Mouse (Mus musculus): ENCODE measurements around the gene Acsbg2. TPM values are rescaled to one million over a fixed set of nuclear protein-coding genes. Genes with fewer than 3 reads are reported as not detected.
"Not testable (repeated sequence)": the region's sequence is repeated elsewhere in the genome, so short reads cannot be mapped to it uniquely, and the experiment has no call there.

Gene Acsbg2
- total RNA-seq (2021) = 0.44 and 0.64 TPM in 2 replicates
- long read RNA-seq, experiment 1, partial matches to known transcripts = 1 of 1 reads
- long read RNA-seq, experiment 1, other reads (novel, unspliced or antisense) = 0 of 1 reads
- long read RNA-seq, experiment 2, partial matches to known transcripts = 0 of 1 reads
- long read RNA-seq, experiment 2, other reads (novel, unspliced or antisense) = 1 of 1 reads

DNA sequence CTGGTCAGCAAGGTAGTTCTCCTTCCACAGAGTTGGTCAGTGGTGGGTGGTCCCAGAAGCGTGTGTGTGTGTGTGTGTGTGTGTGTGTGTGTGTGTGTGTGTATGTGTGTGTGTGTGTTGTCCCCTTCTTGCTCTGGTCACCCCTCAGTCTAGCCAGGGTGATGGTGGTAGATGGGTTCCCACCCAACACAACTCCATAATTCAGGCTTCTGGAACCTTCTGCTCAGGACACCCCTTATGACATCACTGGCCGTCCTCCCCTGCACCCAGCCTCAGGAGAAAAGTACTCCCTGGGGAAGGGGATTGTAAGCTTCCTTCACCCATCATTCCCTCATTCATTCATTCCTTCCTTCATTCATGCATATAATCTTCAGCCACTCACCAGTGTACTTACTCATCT lies at the start of gene Acsbg2:
Acsbg2 (minus strand) TSS at position 211 of the 400 bp plus-strand sequence.
- DNase-seq = no peak

DNA sequence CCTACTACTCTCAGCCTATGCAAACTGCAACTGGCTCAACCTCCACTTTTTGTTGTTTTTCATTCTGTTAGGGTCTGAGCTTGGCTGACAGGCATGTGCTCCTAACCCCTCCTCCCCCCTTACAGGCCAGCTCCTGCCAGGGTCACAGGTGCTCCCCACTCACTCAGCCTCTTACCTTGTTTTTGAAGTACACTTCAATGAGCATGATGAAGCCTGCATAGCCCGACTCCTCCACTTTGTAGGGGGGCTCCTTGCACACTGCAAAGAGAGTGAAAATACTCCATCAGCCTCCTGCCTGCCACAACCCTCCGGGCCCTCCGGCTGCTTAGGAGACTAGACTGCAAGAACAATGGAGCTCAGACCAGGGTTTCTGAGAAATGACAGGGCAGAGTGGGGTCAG lies 45.5 kb upstream of the Acsbg2 start:
- DNase-seq = no peak

DNA sequence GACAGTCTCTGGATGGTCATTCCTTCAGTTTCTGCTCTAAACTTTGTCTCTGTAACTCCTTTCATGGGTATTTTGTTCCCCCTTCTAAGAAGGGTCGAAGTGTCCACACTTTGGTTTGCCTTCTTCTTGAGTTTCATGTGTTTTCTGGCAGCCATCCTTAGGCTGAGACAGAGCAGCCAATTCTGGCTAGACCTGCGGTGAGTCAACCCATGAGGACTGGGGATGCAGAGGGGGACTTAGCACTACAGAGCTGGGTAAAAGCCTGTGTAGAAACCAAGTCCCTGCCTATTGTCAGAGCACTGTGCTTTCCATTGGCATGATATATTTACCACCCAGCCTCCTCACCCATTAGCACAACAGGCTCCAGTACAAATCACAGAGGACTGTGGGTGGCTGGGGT lies 42.9 kb upstream of the Acsbg2 start:
- DNase-seq = no peak

DNA sequence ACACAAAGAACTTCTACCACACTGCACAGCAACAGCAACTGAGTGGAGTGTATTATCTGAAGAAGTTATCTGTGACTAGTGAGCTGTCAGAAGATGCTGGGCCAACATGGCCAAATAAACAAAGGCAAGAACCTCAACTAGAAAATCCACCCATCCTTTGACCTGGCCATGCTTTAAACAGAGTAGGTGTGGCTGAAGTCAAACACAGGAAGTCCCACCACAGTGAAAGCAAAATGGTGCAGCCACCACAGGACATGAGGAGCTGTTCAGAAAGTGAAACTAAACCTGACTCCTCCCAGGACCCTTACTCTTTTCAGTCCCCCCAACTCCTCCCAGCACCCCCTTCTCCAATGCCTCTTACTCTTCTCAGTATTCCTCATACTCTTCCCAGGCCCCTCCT lies 39.2 kb upstream of the Acsbg2 start:
- no peak for DNase-seq

DNA sequence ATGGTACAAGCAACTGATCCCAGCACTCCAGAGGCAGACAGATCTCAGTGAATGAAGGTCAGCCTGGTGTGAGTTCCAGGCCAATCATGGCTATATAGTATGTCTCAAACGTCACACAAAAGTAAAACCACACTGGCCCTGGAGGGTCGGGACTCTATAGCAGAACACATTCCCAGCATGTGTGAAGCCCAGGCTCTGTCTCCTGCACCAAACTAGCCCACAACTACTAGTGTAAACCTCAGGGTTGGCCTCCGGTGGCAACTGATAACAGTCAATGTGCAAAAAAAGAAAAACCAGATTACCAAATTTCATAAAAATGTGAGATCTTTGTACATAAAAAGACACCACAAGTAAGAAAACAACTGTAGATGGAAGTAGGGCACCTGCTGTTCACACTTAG lies 38.8 kb upstream of the Acsbg2 start:
- no peak for DNase-seq

DNA sequence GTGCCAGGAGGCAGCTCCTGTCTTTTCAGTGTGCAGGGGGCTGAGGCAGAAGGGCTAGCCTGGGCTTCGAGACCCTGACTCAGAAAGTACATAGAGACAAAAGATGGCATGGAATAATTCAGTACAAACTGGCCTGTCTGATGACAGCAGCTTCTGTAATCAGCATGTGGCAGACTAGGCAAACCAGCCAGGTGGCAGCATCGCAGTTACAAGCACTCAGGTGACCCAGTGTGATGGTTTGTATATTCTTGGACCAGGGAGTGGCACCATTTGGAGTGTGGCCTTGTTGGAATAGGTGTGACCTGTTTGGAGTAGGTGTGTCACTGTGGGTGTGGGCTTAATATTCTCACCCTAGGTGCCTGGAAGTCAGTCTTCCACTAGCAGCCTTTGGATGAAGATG lies 35.5 kb upstream of the Acsbg2 start:
- DNase-seq = not testable (repeated sequence)

DNA sequence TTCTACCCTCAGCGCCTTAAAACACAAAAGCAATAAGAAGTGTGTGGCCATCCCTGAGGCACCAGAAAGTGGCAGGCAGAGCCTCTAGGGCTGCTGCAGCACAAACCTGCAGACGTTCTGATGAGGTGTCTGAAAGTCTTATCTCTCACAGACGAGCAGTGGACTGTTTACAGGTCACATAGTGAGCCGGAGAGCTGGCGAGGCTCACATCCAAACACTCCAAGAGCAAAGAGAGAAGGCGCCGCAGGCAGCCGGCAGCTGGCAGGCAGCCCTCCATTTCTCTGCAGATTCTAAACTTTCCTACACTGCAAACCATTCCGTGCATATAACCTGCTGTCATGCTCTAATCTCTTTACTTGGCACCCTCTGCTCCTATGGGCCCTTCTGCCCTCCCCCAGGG lies 33.6 kb upstream of the Acsbg2 start:
- no peak for DNase-seq

DNA sequence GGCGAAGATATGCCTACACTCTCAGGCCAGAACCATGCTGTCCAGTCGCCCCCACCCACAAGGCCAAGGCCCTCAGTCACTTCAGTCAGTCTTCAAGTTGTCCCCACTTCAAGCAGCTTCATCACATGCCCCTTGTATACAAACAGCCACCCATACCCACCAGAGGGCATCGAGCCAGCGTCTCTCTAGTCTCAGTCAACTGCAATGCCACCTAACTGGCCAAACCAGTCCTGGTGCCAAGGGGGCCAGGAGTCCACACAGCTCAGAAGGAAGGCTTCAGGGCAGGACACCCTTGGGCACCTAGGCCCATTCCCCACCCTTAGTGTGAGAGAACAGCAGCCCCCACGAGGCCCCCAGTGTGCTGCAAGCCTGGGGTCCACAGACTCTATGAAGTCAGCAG lies 32.8 kb upstream of the Acsbg2 start:
- DNase-seq = no peak

DNA sequence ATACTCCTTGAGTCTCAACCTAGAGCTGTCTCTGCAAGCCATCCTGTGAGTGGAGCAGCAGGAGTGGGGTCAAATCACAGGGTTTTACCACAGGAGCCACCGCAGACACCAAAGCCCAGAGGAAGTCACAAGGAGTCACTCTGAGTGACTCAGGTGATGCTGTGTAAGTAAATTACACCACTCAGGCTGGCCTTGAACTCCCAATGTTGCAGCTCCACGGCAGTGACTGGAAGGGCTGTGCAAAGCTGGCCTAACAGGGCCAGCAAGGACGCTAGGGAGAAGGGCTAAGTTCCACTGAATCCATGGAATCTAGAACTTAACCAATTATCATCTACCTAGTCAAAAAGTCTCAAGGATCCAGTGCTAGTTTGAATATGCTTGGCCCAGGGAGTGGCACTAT lies 31.9 kb upstream of the Acsbg2 start:
- DNase-seq = peak; percentile 49

DNA sequence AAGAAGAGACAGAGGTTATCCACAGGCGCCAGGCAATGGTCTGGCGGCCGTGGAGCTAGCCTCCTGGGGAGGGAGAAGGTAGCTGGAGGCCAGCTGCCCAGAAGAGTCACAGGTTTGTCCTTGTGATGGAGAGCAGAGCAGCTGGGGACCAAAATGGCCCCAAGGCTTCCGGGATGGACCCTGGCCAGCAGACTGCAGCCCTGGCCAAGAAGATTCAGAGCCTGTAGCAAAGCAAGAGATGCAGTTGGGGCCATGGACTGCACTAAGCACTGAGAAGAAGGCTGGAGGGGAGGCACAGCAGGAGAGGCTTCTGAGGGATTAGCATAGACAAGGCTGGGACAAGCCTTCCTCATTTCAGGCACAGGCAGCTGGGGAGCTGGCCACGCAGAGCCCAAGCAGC lies 28.5 kb upstream of the Acsbg2 start:
- peak; percentile 50 for DNase-seq

DNA sequence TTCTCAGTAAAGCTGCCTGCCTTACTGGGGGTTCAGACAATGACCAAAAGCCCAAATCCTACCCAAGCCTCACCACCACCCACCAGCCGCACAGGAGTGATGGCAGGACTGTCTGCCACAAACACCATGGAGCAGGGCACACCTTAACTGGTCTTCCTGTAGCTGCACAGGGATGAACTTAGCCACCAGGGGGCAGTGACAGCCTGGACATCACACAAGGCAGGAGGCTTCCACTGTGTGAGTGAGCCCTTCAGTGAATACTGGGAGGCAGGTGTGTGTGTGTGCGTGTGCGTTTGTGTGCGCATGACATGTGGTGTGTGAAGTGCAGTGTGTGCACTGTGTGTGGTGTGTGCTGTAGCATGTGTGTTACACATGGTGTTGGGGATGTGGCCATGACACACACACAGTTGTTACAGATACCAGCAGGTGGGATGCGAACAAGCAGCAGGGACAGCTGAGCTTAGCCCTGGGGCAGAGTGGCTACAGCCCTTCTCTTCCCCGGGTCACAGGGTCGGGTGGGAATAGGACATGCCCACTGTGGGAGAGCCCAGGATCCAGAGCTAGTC lies 23.5 kb upstream of the Acsbg2 start:
- DNase-seq = peak; percentile 90

DNA sequence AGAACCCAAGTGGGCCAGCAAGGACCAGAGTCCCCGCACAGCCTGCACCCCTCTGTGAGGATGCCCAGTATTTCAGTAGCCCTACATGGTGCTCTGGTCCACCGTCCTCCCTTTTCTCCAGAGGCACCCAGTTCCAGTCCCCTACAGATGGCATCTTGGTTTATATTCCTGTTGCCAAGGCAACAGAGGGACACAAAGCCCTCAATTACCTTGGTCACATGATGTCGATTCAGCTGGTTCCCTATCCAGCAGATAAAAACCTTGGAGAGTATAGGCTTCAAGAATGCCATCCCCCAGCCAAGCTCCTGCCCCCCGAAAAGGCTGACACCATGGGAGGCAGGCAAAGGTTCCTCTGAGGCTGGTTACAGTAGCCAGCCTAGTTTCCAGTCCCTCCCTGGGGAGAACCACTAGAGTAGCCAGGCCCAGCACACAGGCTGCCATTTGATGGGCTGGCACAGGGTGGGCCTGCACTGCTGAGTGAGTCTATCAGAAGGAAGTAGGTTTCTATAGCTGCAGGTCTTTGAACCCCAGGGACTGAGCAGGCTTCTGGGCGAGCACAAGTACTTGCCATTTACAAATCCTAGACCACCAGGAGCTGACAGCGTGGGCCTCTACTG lies 22.4 kb upstream of the Acsbg2 start:
- no peak for DNase-seq

DNA sequence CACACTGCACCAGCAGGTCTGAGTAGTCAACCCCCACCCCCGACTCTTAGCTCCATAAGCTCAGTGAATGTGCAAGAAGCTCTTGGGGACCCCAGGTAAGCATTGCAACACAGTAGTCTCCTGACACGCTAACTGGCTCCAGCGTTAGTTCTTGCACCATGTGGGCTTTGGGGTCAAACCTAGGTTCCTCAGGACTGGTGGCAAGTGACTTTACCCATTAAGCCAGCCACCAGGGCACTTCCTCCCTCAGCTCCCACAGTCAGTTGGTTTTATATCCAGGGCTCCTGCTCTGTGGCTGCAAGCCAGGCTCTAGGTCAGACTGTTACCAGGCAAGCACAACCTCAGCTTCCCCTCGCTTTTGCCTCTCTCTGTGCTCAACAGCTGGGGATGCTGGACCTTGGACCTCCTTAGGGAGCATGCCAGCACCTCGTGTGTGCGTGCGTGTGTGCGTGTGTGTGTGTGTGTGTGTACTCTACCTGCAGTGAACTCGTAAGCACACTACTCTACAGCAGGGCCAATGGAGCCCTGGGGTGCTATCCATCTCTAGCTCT lies 21.2 kb upstream of the Acsbg2 start:
- no peak for DNase-seq

DNA sequence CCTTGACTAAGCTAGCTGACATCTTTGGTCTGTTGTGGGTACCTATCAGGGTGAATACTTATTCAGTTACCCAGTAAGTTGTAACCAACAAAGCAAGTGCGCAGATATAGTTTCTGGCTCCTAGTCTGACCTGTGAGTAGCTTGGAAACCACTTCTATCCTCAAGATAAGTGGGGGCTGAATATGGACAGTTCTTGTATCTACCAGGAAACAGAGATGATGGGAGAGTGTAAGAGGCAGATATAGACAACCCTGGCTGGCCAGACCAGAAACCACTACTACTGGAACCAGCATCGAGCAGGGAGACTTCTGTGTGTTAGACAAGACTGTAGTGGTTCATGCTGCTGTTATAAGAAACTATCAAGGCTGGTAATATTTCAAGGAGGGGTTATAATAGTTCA lies 15.8 kb upstream of the Acsbg2 start:
- DNase-seq = no peak

DNA sequence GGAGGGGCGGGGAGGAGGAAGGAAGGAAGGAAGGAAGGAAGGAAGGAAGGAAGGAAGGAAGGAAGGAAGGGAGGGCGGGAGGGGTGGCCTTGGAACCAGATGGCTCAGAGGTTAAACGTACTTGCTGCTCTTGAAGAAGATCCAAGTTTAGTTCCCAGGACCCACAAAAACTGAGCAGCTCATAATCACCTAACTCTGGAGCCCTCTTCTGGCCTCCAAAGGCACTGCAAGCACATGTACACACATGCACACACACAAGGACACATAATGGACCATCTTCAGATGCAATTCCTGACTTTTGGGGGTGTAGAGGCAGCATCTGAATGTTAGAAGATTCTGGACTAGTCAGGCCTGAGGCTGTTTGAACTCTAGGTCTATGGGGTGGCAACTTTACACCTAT lies 13.8 kb upstream of the Acsbg2 start:
- no peak for DNase-seq

DNA sequence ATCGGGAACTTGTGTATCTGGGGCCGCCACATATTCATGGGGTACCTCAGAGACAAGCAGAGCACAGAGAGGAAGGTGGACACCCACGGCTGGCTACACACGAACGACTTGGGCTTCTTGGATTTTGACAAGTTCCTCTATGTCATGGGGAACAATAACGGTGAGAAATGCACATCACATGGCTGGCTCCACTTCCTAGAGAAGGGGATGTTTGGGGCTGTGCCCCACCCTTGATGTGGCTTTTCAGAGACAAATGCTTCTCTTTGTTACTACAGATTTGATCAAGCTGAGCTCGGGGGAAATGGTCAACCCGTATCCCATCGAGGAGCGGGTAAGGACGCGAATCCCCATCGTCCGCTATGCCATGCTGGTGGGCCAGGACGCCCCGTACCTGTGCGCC lies 10.6 kb upstream of the Acsbg2 start:
- DNase-seq = no peak

DNA sequence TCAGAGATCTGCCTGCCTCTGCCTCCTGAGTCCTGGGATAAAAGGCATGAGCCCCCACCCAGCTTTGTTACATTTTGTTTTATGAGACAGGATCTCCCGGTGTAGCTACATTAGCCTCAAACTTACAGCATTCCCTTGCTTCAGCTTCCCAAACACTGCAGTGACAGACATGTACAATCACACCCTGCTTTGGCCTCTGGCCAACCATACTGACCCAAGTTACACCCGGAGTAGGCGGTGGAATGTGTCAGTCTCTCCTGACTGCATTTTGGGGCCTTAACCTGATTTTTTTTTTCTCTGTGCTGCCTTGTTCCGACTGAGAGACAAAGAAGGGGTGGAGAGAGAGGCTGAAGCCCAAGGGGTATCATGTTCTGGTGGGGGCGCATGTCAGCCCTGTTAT lies 10.1 kb upstream of the Acsbg2 start:
- DNase-seq = peak; percentile 51

DNA sequence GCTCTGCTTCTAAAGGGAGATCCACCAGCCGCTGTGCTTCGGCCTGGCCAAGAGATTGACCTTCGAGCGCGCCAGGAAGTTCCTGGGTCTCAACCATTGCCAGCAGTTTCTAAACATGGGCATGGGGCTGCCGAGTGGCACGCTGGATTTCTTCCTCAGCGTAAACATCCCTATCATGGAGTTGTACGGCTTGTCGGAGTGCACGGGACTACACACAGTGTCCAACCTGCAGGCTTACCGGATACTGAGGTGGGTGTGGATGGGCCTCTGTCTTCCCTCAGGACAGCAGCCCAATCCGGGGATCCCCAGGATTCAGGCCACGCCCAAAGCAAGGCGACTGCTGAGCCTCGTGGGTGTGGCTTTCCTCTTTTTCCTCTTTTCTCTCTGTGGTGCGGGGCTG lies 9.4 kb upstream of the Acsbg2 start:
- DNase-seq = peak; percentile 68

DNA sequence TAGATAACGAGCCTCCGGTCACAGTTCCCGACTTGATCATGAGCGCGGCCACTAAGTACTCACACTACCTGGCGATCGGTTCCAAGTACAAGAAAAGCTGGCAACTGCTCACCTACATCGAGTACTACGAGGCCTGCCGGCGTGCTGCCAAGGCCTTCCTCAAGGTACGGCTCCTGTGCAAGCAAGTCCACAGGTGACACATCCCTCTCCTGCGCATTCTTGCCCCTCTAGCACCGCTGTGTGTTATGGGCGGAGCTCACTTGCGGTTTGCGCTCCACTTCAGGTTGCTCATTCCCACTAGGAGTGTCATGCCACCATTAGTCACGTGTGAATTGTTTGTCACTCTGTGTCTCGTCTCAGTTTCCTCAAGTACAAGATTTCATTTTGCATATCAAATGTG lies 3.2 kb upstream of the Acsbg2 start:
- DNase-seq = no peak

DNA sequence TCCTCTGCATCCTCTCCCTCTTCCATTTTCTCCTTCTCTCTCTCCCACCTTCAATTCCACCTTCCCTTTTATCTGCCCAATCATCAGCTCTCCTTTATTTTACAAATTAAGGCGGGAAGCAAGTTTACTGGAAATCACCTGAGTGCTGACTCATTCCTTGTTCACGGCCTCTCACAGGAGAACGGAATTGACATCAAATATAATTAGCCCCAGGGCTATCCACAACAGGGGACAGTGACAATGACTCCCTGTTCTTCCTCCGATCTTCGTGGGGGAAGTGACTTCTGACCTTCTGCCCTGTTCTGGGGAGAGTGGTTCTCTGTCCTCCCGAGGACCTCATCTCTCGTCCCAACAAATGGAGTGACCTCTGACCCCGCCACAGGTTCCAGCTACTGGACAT lies 2.7 kb upstream of the Acsbg2 start:
- no peak for DNase-seq

DNA sequence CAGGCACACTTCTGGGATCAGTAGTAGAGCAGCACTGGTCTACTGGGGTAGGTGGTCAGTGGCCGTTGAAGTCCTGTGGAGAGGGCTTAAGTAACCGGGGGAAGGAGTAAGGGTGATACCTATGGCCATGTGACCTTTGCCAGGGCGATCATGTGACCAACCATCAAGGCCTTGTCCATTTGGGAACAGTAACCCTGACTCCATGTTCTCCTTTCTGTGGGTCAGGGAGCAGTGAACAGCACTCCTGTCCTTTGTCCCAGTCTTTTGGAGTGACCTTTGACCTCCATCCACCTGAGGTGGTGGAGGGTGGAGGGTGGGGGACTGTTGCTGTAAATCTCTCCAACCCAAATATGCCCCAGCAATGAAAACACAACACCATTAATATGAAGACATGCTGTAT lies 2.2 kb upstream of the Acsbg2 start:
- no peak for DNase-seq

DNA sequence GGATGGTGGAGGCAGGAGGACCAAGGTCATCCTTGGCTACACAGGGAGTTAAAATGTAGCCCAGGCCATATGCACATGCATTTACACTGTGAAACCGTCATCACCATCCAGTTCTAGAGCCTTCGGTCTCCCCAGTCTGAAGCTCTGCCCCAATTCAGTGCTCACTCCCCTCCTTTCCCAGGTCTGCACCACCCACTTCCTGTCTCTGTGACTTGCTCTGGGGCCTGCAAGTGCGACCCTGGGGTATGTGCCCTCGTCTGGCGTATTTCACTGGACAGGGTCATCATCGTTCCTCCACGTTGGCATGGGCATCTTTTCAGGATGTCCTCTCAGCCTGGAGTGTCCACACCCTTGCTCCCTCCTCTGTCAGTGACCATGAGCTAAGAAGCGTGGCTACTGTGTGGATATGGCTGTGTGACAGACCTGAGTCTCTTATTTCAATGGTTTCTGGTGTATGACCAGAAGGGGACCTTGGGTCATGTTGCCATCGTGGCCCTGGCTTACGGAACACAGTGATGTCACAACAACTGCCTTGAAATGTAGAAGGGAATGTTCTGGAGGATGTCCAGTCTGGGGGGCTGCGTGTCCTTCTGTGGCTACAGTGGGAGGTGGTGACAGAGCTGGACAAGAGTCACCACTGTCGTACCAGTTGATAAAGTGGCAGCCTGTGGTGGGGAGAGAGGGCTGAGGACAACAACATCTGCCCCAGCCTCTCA lies 847 bp upstream of the Acsbg2 start, which contains the start of gene 1700061G19Rik:
1700061G19Rik (plus strand) TSS at position 542 of the 716 bp plus-strand sequence.
- peak; percentile 74 for DNase-seq

DNA sequence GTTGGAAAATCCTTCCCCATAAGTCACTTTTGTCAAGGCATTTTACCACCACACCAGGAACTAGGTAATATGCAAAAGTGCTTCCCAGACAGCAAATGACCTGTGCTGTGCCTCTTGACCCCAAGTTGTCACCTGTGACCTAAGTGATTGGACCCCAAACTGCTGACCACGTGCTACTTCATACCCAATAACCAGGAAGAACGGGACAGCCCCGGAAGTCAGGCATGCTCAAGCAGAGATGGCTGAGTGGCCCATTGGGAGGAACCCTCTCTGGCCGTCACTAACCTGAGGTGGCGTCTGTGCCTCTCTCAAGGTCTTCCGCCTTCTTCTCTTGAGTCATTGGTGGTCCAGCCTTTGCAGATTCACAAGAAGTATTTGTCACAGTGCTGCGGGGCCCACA lies 1.7 kb downstream of the Acsbg2 start:
- DNase-seq = peak; percentile 36
